Mouse (Mus musculus) right cerebral cortex, postnatal 36 days (tissue): ENCODE data around the gene Olfr589.
"Not testable (repeated sequence)": the region's sequence is repeated elsewhere in the genome, so short reads cannot be mapped to it uniquely, and the experiment has no call there.

Source experiments
- DNase-seq, 2 experiments: peaks; one replicate each; pipeline ENCODE4 v3.0.0; 2022; ENCODE audit warnings: low spot score in 2 of 2, mixed read lengths in 1 of 2

Olfr589 gene

GRCm38 (mm10) chr7:103156256-103156655 lies at the start of gene Olfr589:
TSS of gene Olfr589 (minus strand) at chr7:103156356.
- DNase-seq, result no peak

- not testable (repeated sequence) for DNase-seq
Observed at GRCm38 (mm10) chr7:103184503-103184902, 28.3 kb upstream of the Olfr589 start, which contains the start of gene Olfr592. TSS of gene Olfr592 (plus strand) at chr7:103184803.

GRCm38 (mm10) chr7:103178240-103178639 lies 22.1 kb upstream of the Olfr589 start, which contains the start of gene Olfr591:
TSS of gene Olfr591 (minus strand) at chr7:103178340.
- DNase-seq, result no peak

GRCm38 (mm10) chr7:103169697-103170096 lies 13.5 kb upstream of the Olfr589 start:
- DNase-seq, result no peak

DNA sequence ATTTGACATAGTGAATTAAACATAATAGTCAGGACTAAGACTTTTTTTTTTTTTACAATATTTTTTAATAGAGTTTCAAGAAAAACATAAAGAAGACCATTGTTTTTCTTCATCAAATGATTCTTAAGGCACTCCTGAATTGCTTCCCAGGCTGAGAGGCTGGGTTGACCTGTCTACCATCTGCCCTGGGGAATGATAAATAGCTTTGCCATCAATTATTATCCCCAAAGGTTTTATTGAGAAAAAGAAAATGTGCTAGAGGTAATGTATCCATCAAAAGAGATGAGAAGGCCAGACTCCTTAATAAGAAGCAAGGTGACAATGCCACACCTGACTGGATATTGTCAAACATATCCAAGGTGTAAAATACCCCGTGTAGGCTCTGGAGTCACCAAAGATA lies 15.6 kb downstream of the Olfr589 start, which contains the start of gene Olfr588-ps1:
Gene Olfr588-ps1, plus strand, starts transcription at position 301 of the 400 bp plus-strand sequence.
- no peak for DNase-seq

DNA sequence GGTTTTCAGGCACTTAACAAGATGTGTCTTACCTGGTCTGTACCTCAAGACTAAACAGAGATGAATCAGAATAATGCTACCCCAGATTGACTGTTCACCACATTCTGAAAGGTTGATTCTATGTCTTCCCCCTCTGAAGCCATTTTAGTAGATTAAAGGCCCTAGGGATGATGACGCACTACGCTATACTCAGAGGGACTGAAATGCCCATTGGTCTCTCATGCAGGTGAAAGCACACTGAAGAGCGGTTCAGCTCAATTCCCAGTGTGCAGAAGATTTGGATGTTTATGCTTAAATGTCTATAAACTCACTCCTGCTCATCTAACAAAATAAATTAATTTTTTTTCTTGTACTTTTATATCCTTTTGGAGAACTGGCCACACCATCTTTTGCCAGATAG lies 30.6 kb downstream of the Olfr589 start, which contains the start of gene Olfr586:
Gene Olfr586, minus strand, starts transcription at position 101 of the 400 bp plus-strand sequence.
- no peak for DNase-seq

- DNase-seq, result no peak
Observed at GRCm38 (mm10) chr7:103119406-103119805, 36.8 kb downstream of the Olfr589 start.
